Mouse (Mus musculus): ENCODE data around the gene Mamdc4.

DNA sequence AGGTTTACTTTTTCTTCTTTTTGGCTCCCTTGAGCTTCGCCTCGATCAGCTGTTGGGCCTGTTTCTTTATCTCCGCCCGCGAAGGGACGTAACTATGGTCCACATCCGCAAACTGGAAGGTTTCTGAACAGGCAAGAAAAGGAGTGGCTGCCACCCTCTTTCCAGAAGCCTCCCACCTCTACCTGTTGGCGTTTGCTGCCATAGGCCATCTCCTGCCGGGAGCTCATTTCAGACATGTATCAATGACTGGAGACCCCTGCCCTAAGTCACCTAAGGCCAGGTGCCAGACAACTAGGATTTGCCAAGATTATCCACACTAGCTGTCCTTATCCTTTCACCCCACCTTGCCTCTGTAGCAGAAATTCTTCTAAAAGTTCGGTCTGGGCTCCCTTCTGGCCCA, 34.0 kb upstream of the Mamdc4 start:
- TF ChIP-seq CTCF (IDR thresholded peaks at IDR 0.05; ENCODE audit: control insufficient read depth, insufficient read depth, low read length), result no peak
- TF ChIP-seq POLR2A (IDR thresholded peaks at IDR 0.05; ENCODE audit: borderline replicate concordance, control insufficient read depth, low read depth, low read length), result no peak
